Mouse (Mus musculus) midbrain, embryonic 16.5 days (tissue): Measurements from ENCODE around the gene Ackr3. TPM values are rescaled to one million over a fixed set of nuclear protein-coding genes. Genes with fewer than 3 reads are reported as not detected.

Source experiments
- ATAC-seq: fragments of 200-750 bp; cut with Nextera tagmentation; 2 replicates; pipeline ENCODE4 v1.8.0; 2017; ENCODE audit warnings: moderate TSS enrichment
- H3K27ac ChIP-seq: fragments of 300-500 bp; sonication (generic); 2 replicates; pipeline ENCODE4 v1.5.1; 2014; ENCODE audit warnings: mild to moderate bottlenecking, low read length, mixed read lengths
- H3K27me3 ChIP-seq: fragments of 300-500 bp; sonication (generic); 2 replicates; pipeline ENCODE4 v1.6.1; 2014; ENCODE audit warnings: low read depth, low read length, mixed read lengths; ENCODE audit not compliant: control insufficient read depth, insufficient read depth
- H3K36me3 ChIP-seq: fragments of 300-500 bp; sonication (generic); 2 replicates; pipeline ENCODE4 v1.6.1; 2014; ENCODE audit warnings: mild to moderate bottlenecking, low read length, moderate library complexity, mixed read lengths; ENCODE audit not compliant: control insufficient read depth, insufficient read depth
- H3K4me1 ChIP-seq: fragments of 300-500 bp; sonication (generic); 2 replicates; pipeline ENCODE4 v1.6.1; 2014; ENCODE audit warnings: mild to moderate bottlenecking, low read length, mixed read lengths; ENCODE audit not compliant: control insufficient read depth, insufficient read depth
- H3K4me2 ChIP-seq: fragments of 300-500 bp; sonication (generic); 2 replicates; pipeline ENCODE4 v1.6.1; 2014; ENCODE audit warnings: mild to moderate bottlenecking, low read length, mixed read lengths
- H3K4me3 ChIP-seq: fragments of 300-500 bp; sonication (generic); 2 replicates; pipeline ENCODE4 v1.5.1; 2014; ENCODE audit warnings: low read depth, mild to moderate bottlenecking, low read length, moderate library complexity, mixed read lengths
- H3K9ac ChIP-seq: fragments of 300-500 bp; sonication (generic); 2 replicates; pipeline ENCODE4 v1.6.1; 2014; ENCODE audit warnings: low read depth, low read length, mixed read lengths
- H3K9me3 ChIP-seq: fragments of 300-500 bp; sonication (generic); replicated peaks from 2 replicates; pipeline ENCODE4 v1.6.1; 2014; ENCODE audit warnings: mild to moderate bottlenecking, low read length, mixed read lengths; ENCODE audit not compliant: control insufficient read depth, poor library complexity, severe bottlenecking
- WGBS: fragments of 180-500 bp; shearing (Covaris S2); extraction: QIAGEN DNeasy Blood & Tissue Kit; methylation state at CpG from one replicate; pipeline ENCODE4 v1.1.7; 2014; 5-methylcytosine and 5-hydroxymethylcytosine counted together
- polyA plus RNA-seq: library from polyadenylated mRNA; unstranded; fragments of >200 nt; fragmentation: Nextera tagmentation; extraction: Ambion mirVana; gene quantifications from 2 replicates; pipeline ENCODE4 v1.2.1, GENCODE M21; 2015

Gene Ackr3
- polyA plus RNA-seq, 1 experiment from 2014 or later = 10.9 TPM

DNA sequence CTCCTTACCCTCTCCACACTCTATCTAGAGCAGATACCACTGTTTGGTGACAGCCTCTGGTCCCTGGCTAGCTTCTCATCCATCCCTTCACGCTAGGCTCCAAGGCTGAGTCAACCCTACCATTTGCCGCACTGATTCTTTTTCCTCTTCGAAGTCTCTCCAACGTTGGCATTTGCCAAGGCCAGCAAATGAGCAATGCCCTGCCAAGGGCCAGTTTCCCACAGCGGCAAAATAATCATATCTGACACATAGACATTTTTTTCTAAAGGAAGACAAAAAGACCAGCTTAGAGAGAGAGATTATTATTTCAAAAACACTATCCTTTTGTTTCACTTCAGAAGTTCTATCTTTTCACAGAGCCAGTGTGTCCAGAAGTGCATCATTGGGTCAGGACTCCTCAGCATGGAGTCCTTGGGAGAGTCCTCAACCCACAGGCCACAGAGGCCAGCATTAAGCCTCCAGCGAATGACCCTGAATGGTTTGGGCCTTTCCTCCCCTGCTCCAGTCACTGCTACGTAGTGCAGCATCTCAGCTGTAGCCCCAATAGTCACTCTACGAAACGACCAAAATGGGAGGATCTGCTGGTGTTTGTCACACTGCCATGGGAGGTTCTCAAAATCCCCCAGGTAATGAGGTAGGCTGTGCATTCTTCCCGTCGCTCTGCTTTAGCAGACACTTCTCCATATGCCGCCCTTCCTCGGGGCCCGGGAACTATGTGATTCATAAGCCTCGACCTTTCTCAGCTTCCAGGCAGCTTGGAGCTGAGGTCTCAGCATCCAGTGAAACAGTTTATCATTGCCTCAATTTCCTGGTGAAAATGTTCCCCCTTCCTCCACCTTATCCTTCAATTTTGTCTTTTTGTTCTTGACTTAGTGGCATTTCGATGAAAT, 35.8 kb downstream of the Ackr3 start:
- Histone ChIP-seq H3K4me3 (no peak overlapping the region), H3K4me2 (no peak overlapping the region), H3K9me3 (no peaks in the 10 kb centered on the region), H3K9ac (no peak overlapping the region), H3K4me1 (no peaks in the 10 kb centered on the region), H3K36me3 (no peaks in the 10 kb centered on the region), H3K27ac (no peak overlapping the region), H3K27me3 (no peaks in the 10 kb centered on the region)
- no peak for ATAC-seq
- WGBS = 89% methylated on average over 16 of the region's 16 CpGs

DNA sequence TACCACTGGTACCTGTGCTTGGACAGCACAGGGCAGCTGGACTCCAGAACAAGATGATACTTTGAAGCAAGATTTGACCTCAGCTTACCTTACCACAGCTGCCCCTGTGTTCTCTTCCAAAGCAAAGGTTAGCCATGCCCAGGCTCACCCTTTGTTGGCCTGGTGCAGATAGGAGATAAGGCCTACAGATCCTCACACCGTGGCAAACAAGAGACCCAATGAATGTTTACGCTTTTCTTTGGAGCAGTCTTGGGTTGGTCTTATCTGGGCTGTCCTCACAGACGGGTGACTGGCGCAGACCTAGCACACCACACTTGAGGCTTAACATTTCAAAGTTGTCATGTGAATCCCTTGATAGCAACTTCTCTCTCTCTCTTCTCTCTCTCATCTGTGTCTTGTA, 36.5 kb downstream of the Ackr3 start:
- Histone ChIP-seq H3K27ac (no peak overlapping the region), H3K9ac (no peak overlapping the region)
- no peak for ATAC-seq

DNA sequence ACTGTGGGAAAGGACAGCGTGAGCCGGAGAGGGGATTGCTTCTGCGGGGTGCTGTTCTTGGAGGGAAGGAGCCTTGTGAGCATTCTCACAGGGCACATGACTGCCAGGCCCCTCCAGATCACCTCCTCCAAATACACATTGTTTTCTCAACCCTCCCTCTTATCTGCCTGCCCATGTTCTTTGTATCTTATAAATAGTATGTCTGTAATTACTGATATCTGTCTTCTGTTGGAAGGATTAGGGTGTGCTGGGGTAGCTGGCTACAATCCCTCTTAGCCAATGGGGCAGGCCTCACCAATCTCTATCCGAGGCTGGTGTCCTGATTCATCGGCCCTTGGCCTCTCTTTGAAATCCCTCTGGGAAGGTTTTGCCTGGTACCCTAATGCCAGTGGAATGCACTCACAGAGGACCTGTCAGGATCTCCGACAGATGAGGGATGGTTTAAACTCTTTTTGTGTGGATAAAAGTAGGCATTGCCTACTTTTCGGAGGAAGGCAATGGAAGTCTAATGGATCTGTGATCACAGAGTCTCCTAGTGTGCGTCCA, 38.7 kb downstream of the Ackr3 start:
- ATAC-seq = no peak
- Histone ChIP-seq H3K4me3 (no peak overlapping the region), H3K4me2 (no peak overlapping the region), H3K9ac (no peak overlapping the region), H3K9me3 (no peaks in the 10 kb centered on the region), H3K27me3 (no peaks in the 10 kb centered on the region), H3K4me1 (no peaks in the 10 kb centered on the region), H3K27ac (no peak overlapping the region), H3K36me3 (no peaks in the 10 kb centered on the region)
- 80% methylated on average over 8 of the region's 8 CpGs for WGBS

More for the DNA sequence above, 36.5 kb downstream of the Ackr3 start:
- H3K27me3 ChIP-seq = no peaks in the 10 kb centered on the region
- no peak overlapping the region for H3K4me2 ChIP-seq
- no peaks in the 10 kb centered on the region for H3K4me1 ChIP-seq
- no peaks in the 10 kb centered on the region for H3K9me3 ChIP-seq
- WGBS = 92% methylated on average over 4 of the region's 4 CpGs
- H3K36me3 ChIP-seq = no peaks in the 10 kb centered on the region
- no peak overlapping the region for H3K4me3 ChIP-seq

DNA sequence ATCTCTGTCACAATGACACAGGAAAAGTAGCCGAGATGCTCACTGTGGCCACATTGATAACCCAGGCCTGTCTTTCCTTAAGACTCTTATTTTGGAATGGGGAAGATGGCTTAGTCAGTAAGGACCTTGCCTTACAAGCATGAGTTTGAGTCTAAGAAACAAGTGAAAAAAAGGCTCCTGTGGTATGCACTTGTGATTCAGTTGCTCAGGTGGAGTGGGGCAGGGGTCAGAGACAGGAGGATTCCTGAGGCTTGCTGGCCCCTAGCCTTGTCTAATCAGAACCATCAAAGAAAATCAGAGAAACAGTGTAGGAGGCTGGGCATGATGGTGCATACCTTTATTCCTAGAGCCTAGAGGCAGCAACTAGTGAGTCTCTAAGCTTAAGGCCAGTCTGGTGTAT, 40.8 kb downstream of the Ackr3 start:
- no peak overlapping the region for H3K4me2 ChIP-seq
- no peak overlapping the region for H3K9ac ChIP-seq
- no peaks in the 10 kb centered on the region for H3K36me3 ChIP-seq
- H3K4me3 ChIP-seq = no peak overlapping the region
- 100% methylated on average over 1 of the region's 1 CpGs for WGBS
- H3K27me3 ChIP-seq = no peaks in the 10 kb centered on the region
- H3K4me1 ChIP-seq = no peaks in the 10 kb centered on the region
- ATAC-seq = no peak
- no peak overlapping the region for H3K27ac ChIP-seq
- H3K9me3 ChIP-seq = no peaks in the 10 kb centered on the region

DNA sequence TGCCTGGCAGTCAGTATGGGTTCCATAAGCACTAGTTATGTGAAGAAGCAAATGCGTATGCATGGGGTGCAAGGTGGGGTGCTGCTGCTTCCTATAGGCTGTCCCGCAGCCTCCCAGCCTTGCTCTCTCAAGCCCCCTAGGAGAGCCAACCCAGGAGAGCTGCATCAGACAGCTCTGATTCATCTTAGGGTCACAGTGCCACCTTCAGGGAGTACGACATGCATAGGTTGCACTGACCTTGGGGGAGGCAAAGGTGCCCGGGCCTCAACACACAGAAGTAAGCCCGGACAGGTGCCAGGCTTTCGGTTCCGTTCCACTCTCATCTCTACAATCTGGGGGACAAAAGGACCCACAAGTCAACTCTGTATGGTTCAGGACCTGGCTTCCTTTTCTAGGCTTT, 41.8 kb downstream of the Ackr3 start:
- no peak overlapping the region for H3K4me2 ChIP-seq
- no peak for ATAC-seq
- H3K27me3 ChIP-seq = no peaks in the 10 kb centered on the region
- no peak overlapping the region for H3K4me3 ChIP-seq
- no peak overlapping the region for H3K9ac ChIP-seq
- H3K9me3 ChIP-seq = no peaks in the 10 kb centered on the region
- no peaks in the 10 kb centered on the region for H3K36me3 ChIP-seq
- H3K27ac ChIP-seq = no peak overlapping the region
- WGBS = 87% methylated on average over 7 of the region's 7 CpGs
- H3K4me1 ChIP-seq = no peaks in the 10 kb centered on the region

DNA sequence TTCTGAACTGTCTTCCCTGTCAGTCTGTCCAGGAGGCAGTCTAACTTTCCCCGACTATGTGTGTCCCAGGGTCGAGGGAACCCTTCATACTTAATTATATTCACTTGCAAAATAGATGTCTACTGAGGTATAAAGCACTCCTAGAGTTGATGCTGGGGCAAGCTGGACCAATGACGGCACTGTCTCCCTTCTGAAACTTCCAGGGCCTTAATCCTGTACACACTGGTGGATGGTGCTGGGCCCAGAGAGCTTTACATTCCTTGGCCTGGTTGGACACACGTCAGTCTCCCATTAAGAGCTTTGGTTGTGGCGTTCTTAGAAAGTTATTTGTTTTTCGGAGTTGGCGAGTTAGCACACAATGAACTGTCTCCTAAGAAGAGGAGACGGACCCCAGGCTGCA, 42.3 kb downstream of the Ackr3 start:
- Histone ChIP-seq H3K27me3 (no peaks in the 10 kb centered on the region), H3K9me3 (no peaks in the 10 kb centered on the region)
- no peak for ATAC-seq

DNA sequence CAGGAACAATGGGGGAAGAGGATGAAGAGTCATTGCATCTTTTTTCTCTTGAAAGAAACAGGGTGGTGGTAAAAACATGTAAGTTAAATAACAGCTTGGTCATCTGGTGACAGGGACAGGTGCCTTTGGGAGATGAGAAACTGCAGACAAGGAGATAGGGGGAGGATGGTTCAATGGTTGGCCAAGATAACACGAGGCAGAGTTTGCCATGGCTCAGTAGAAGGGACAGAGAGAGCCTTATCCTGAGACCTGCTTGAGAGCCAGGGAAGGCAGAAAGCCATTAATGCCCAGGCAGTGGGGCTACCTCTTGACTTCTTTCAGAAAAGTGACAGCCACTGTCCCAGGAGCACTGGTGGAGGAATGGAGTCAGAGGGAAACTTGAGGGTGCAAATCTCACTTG, 43.0 kb downstream of the Ackr3 start:
- Histone ChIP-seq H3K27ac (no peak overlapping the region), H3K36me3 (no peaks in the 10 kb centered on the region), H3K4me1 (no peaks in the 10 kb centered on the region), H3K27me3 (no peaks in the 10 kb centered on the region), H3K9ac (no peak overlapping the region), H3K9me3 (no peaks in the 10 kb centered on the region), H3K4me3 (no peak overlapping the region), H3K4me2 (no peak overlapping the region)
- no peak for ATAC-seq
- WGBS = 72% methylated on average over 1 of the region's 1 CpGs

More for the DNA sequence above, 42.3 kb downstream of the Ackr3 start:
- Histone ChIP-seq H3K27ac (no peak overlapping the region), H3K4me2 (no peak overlapping the region), H3K9ac (no peak overlapping the region), H3K4me3 (no peak overlapping the region), H3K4me1 (no peaks in the 10 kb centered on the region), H3K36me3 (no peaks in the 10 kb centered on the region)
- WGBS = 28% methylated on average over 8 of the region's 8 CpGs

DNA sequence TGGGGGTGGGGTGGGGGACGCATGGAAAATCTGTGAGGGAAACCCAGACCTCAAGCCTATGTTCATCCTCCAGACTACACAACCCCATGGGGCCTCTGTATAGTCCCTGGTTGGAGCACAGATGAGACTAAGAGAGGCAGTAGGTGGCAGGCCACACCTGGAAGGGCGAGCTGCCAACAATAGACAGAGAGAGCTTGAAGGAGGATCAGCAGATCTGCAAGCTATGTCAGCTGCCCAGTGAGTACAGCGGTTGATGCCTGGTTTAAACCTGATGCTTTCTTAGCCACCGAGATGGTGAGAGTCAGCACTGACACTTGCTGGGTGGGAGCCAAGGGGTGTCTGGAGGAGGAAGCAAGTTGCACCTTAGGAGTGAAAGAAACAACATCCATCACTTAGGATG, 43.5 kb downstream of the Ackr3 start:
- H3K9me3 ChIP-seq = no peaks in the 10 kb centered on the region
- no peaks in the 10 kb centered on the region for H3K27me3 ChIP-seq
- WGBS = 82% methylated on average over 3 of the region's 4 CpGs
- no peak overlapping the region for H3K4me2 ChIP-seq
- ATAC-seq = no peak
- no peaks in the 10 kb centered on the region for H3K36me3 ChIP-seq
- no peaks in the 10 kb centered on the region for H3K4me1 ChIP-seq
- no peak overlapping the region for H3K4me3 ChIP-seq
- no peak overlapping the region for H3K27ac ChIP-seq
- H3K9ac ChIP-seq = no peak overlapping the region

DNA sequence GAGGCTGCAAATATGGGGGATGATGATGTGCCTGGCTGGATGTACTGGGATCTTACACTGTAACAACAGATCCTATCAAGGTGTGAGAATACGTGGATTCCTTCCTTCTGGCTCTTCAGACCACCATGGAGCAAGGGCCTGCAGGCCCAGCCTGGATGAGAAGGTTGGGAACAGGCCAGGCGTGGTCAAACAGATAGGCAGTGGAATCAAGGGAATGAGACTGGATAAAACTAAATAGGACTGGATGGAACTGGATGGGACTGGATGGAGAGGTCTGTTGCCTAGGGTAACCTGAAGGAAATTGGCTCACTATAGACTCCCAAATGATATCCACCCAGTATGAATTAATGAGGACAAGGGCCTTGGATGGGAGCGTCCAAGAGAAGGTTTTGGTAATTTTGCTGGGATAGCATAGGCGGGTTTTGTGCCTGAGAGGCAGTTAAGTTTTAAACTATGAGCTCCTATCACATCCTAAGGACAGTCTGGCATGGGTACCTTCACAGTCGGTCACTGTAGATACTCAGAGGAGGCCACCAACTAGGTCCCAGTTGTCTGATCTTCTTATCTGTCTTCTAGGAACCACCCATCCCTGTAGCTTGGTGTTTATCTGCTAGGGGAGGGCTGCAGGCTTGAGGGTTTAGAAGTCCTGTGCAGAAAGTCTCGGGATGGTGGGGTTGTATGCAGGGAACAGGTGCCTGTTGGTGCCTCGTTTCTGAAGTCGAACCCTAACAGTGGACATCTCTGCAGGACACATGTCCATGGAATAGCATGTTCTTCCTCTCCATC, 44.2 kb downstream of the Ackr3 start:
- H3K4me2 ChIP-seq = no peak overlapping the region
- H3K4me1 ChIP-seq = no peaks in the 10 kb centered on the region
- H3K27ac ChIP-seq = no peak overlapping the region
- H3K27me3 ChIP-seq = no peaks in the 10 kb centered on the region
- H3K9ac ChIP-seq = no peak overlapping the region
- 95% methylated on average over 8 of the region's 8 CpGs for WGBS
- H3K4me3 ChIP-seq = no peak overlapping the region
- no peak for ATAC-seq
- H3K36me3 ChIP-seq = no peaks in the 10 kb centered on the region
- no peaks in the 10 kb centered on the region for H3K9me3 ChIP-seq
